Mouse (Mus musculus) lung, embryonic 15.5 days (tissue): ENCODE data around the gene Arid3a. TPM values are rescaled to one million over a fixed set of nuclear protein-coding genes. Genes with fewer than 3 reads are reported as not detected.

Experiments
- ATAC-seq: fragments of 200-750 bp; cut with Nextera tagmentation; 2 replicates; pipeline ENCODE4 v1.8.0; 2017; ENCODE audit warnings: moderate number of reproducible peaks, borderline replicate concordance; ENCODE audit not compliant: low FRiP score, low TSS enrichment; ENCODE audit errors: extremely low read depth
- H3K27ac ChIP-seq: fragments of 300-500 bp; sonication (generic); 2 replicates; pipeline ENCODE4 v1.5.1; 2015; ENCODE audit warnings: moderate library complexity, mild to moderate bottlenecking, inconsistent platforms
- H3K27me3 ChIP-seq: fragments of 300-500 bp; sonication (generic); 2 replicates; pipeline ENCODE4 v1.6.1; 2015; ENCODE audit warnings: inconsistent platforms
- H3K36me3 ChIP-seq: fragments of 300-500 bp; sonication (generic); 2 replicates; pipeline ENCODE4 v1.6.1; 2015; ENCODE audit warnings: inconsistent platforms
- H3K4me1 ChIP-seq: fragments of 300-500 bp; sonication (generic); 2 replicates; pipeline ENCODE4 v1.6.1; 2015; ENCODE audit warnings: inconsistent platforms
- H3K4me2 ChIP-seq: fragments of 300-500 bp; sonication (generic); 2 replicates; pipeline ENCODE4 v1.6.1; 2015; ENCODE audit warnings: inconsistent platforms, mild to moderate bottlenecking, moderate library complexity
- H3K4me3 ChIP-seq: fragments of 300-500 bp; sonication (generic); 2 replicates; pipeline ENCODE4 v1.5.1; 2015; ENCODE audit warnings: mild to moderate bottlenecking, inconsistent platforms
- H3K9ac ChIP-seq: fragments of 300-500 bp; sonication (generic); 2 replicates; pipeline ENCODE4 v1.6.1; 2015; ENCODE audit warnings: inconsistent platforms
- H3K9me3 ChIP-seq: fragments of 300-500 bp; sonication (generic); 2 replicates; pipeline ENCODE4 v1.6.1; 2016; ENCODE audit warnings: inconsistent platforms
- WGBS: fragments of 180-500 bp; shearing (Covaris S2); methylation state at CpG from one replicate; pipeline ENCODE4 v1.1.7; 2015; 5-methylcytosine and 5-hydroxymethylcytosine counted together
- polyA plus RNA-seq: library from polyadenylated mRNA; unstranded; fragments of >200 nt; fragmentation: Nextera tagmentation; extraction: Ambion mirVana; gene quantifications from 2 replicates; pipeline ENCODE4 v1.2.1, GENCODE M21; 2015

Gene Arid3a
- polyA plus RNA-seq, 1 experiment from 2014 or later = 6.0 TPM

GRCm38 (mm10) chr10:79971183-79971497 lies 44.3 kb downstream of the Arid3a start:
- Histone ChIP-seq H3K36me3 (peaks cover 40% of the 10 kb centered on the region), H3K4me2 (peak overlapping the region; percentile 91), H3K27me3 (peaks cover 30% of the 10 kb centered on the region), H3K4me3 (peak overlapping the region; percentile 46), H3K9ac (peak overlapping the region; percentile 50), H3K9me3 (no peaks in the 10 kb centered on the region), H3K4me1 (peaks cover 31% of the 10 kb centered on the region), H3K27ac (no peak overlapping the region)
- ATAC-seq = 0 out of 2 replicates have a peak, but pooled peaks have one; percentile 11
- 4% methylated on average over 21 of the region's 21 CpGs for WGBS

- WGBS = 42% methylated on average over 14 of the region's 14 CpGs
- Histone ChIP-seq H3K4me3 (no peak overlapping the region), H3K36me3 (peaks cover 40% of the 10 kb centered on the region), H3K9me3 (no peaks in the 10 kb centered on the region), H3K27ac (no peak overlapping the region), H3K4me2 (no peak overlapping the region), H3K4me1 (peaks cover 31% of the 10 kb centered on the region), H3K27me3 (peaks cover 30% of the 10 kb centered on the region), H3K9ac (no peak overlapping the region)
- 0 out of 2 replicates have a peak, but pooled peaks have one; percentile 3 for ATAC-seq
Observed at GRCm38 (mm10) chr10:79972831-79973230, 46.0 kb downstream of the Arid3a start.

- ATAC-seq = no peak
- Histone ChIP-seq H3K9me3 (no peaks in the 10 kb centered on the region), H3K4me2 (no peak overlapping the region), H3K27ac (no peak overlapping the region), H3K36me3 (peaks cover 46% of the 10 kb centered on the region), H3K4me1 (peaks cover 27% of the 10 kb centered on the region), H3K27me3 (peaks cover 30% of the 10 kb centered on the region), H3K4me3 (no peak overlapping the region), H3K9ac (no peak overlapping the region)
- 85% methylated on average over 21 of the region's 21 CpGs for WGBS
Observed at GRCm38 (mm10) chr10:79974087-79974486, 47.2 kb downstream of the Arid3a start.

DNA sequence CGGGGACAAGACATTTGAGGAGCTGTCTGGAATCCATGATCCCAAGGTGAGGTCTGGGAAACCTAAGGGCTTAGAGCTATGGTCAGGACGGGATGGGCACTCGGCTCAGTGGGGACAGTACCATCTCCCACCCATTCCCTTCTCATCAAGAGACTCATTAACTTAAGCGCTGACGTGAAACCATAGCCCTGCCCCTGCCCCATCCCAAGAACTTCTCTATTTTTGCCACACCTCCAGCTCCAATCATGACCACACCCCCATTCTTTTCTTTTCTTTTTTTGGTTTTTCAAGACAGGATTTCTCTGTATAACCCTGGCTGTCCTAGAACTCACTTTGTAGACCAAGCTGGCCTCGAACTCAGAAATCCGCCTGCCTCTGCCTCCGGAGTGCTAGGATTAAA lies 47.8 kb downstream of the Arid3a start:
- peaks cover 49% of the 10 kb centered on the region for H3K36me3 ChIP-seq
- ATAC-seq = no peak
- no peak overlapping the region for H3K4me3 ChIP-seq

GRCm38 (mm10) chr10:79976071-79976721 lies 49.4 kb downstream of the Arid3a start:
- H3K4me2 ChIP-seq = no peak overlapping the region
- peaks cover 49% of the 10 kb centered on the region for H3K36me3 ChIP-seq
- H3K27ac ChIP-seq = no peak overlapping the region
- H3K4me3 ChIP-seq = no peak overlapping the region
- H3K4me1 ChIP-seq = peaks cover 8% of the 10 kb centered on the region
- no peak overlapping the region for H3K9ac ChIP-seq
- peaks cover 11% of the 10 kb centered on the region for H3K27me3 ChIP-seq
- no peak for ATAC-seq
- WGBS = 88% methylated on average over 28 of the region's 28 CpGs
- H3K9me3 ChIP-seq = no peaks in the 10 kb centered on the region

More for the DNA sequence above, 47.8 kb downstream of the Arid3a start:
- H3K27ac ChIP-seq = no peak overlapping the region
- H3K9ac ChIP-seq = no peak overlapping the region
- H3K27me3 ChIP-seq = peaks cover 25% of the 10 kb centered on the region
- 86% methylated on average over 8 of the region's 8 CpGs for whole genome bisulfite sequencing
- peaks cover 21% of the 10 kb centered on the region for H3K4me1 ChIP-seq
- no peaks in the 10 kb centered on the region for H3K9me3 ChIP-seq
- no peak overlapping the region for H3K4me2 ChIP-seq

GRCm38 (mm10) chr10:79976722-79977107 lies 49.9 kb downstream of the Arid3a start:
- Histone ChIP-seq H3K4me2 (no peak overlapping the region), H3K4me3 (no peak overlapping the region), H3K27me3 (peaks cover 6% of the 10 kb centered on the region), H3K9ac (no peak overlapping the region), H3K36me3 (peaks cover 49% of the 10 kb centered on the region), H3K27ac (no peak overlapping the region), H3K4me1 (peaks cover 9% of the 10 kb centered on the region; the same call in 1 of the 2 replicates), H3K9me3 (no peaks in the 10 kb centered on the region)
- ATAC-seq = no peak
- 80% methylated on average over 36 of the region's 36 CpGs for WGBS

GRCm38 (mm10) chr10:79977324-79977723 lies 50.5 kb downstream of the Arid3a start:
- H3K9ac ChIP-seq = no peak overlapping the region
- H3K9me3 ChIP-seq = no peaks in the 10 kb centered on the region
- no peak overlapping the region for H3K4me3 ChIP-seq
- peaks cover 11% of the 10 kb centered on the region for H3K4me1 ChIP-seq
- H3K27me3 ChIP-seq = peaks cover under 1% of the 10 kb centered on the region; the same call in 1 of the 2 replicates
- H3K36me3 ChIP-seq = peaks cover 49% of the 10 kb centered on the region
- ATAC-seq = no peak
- 81% methylated on average over 28 of the region's 28 CpGs for WGBS
- H3K4me2 ChIP-seq = no peak overlapping the region
- no peak overlapping the region for H3K27ac ChIP-seq

GRCm38 (mm10) chr10:79978061-79978460 lies 51.2 kb downstream of the Arid3a start:
- WGBS = 96% methylated on average over 21 of the region's 21 CpGs
- ATAC-seq = no peak
- Histone ChIP-seq H3K4me1 (peaks cover 15% of the 10 kb centered on the region), H3K27me3 (no peaks in the 10 kb centered on the region), H3K4me3 (no peak overlapping the region), H3K36me3 (peaks cover 49% of the 10 kb centered on the region), H3K9me3 (no peaks in the 10 kb centered on the region), H3K27ac (no peak overlapping the region), H3K4me2 (no peak overlapping the region), H3K9ac (no peak overlapping the region)

- H3K4me1 ChIP-seq = peaks cover 18% of the 10 kb centered on the region
- no peak overlapping the region for H3K27ac ChIP-seq
- no peak for ATAC-seq
- H3K4me2 ChIP-seq = no peak overlapping the region
- no peaks in the 10 kb centered on the region for H3K27me3 ChIP-seq
- H3K9ac ChIP-seq = no peak overlapping the region
- H3K9me3 ChIP-seq = no peaks in the 10 kb centered on the region
- WGBS = 92% methylated on average over 22 of the region's 22 CpGs
- H3K4me3 ChIP-seq = no peak overlapping the region
- H3K36me3 ChIP-seq = peaks cover 44% of the 10 kb centered on the region
Observed at GRCm38 (mm10) chr10:79979401-79980155, 52.7 kb downstream of the Arid3a start.

- peaks cover 44% of the 10 kb centered on the region for H3K4me1 ChIP-seq
- 0 out of 2 replicates have a peak overlapping the region, but pooled peaks have one; percentile 99 for H3K27ac ChIP-seq
- peaks cover 11% of the 10 kb centered on the region for H3K36me3 ChIP-seq
- H3K27me3 ChIP-seq = no peaks in the 10 kb centered on the region
- peak overlapping the region; percentile 91 for H3K4me2 ChIP-seq
- H3K9me3 ChIP-seq = no peaks in the 10 kb centered on the region
- no peak for ATAC-seq
- 62% methylated on average over 5 of the region's 5 CpGs for WGBS
- H3K4me3 ChIP-seq = peak overlapping the region; percentile 86
- H3K9ac ChIP-seq = peak overlapping the region; percentile 95
Observed at GRCm38 (mm10) chr10:79983205-79983604, 56.4 kb downstream of the Arid3a start.

DNA sequence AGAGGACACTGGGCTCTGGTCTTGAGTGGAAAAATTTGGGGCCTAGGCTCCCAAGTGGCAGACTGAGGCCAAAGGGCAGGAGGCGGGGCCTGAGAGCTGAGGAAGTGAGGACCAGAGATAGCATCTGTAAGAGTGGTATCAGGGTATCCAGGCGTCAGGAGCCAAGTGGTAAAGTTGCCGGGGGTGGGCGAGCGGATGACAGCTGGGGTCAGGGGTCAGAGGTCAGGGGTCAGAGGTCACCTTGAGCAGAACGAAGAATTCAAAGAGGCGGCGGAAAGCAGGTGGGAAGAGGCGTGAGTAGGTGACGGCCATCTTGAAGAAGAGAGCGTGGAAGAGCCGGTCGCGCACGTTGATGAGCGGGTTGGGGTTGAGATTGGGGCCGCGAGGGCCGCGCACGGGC lies 56.8 kb downstream of the Arid3a start:
- Histone ChIP-seq H3K4me2 (peak overlapping the region; percentile 91), H3K9ac (peak overlapping the region; percentile 95), H3K4me1 (peaks cover 44% of the 10 kb centered on the region), H3K36me3 (peaks cover 7% of the 10 kb centered on the region), H3K9me3 (no peaks in the 10 kb centered on the region), H3K27ac (peak overlapping the region; percentile 99), H3K27me3 (no peaks in the 10 kb centered on the region), H3K4me3 (peak overlapping the region; percentile 86)
- 1% methylated on average over 21 of the region's 21 CpGs for WGBS
- ATAC-seq = no peak

DNA sequence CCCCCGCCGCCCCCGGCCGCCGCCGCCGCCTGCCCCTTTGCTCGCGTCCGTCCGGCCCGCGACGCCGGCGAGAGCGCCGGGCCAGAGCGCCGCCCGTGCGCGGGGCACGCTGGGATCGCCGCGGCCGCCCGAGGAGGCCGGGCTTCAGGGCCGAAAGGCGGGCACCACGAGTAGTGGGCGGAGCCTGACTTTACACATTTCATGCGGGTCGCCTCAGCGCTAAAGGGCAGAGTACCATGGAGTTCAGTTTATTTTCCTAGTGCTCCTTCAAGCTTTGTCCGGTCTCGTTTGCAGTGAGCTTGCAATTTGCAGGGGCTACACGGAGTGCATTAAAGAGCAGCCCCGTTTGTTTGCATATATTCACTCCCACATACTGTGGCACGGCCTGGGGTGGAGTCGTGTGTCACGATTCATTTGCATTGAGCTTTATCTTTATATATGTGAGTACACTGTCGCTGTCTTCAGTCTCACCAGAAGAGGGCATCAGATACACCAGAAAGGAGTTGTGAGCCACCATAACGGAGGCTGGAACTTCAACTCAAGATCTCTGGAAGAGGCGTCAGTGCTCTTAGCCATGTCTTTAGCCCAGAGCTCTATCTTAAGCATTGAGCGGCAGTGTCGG lies 57.5 kb downstream of the Arid3a start, which contains the start of gene Tmem259:
TSS of gene Tmem259 (minus strand) at position 136 of the 622 bp plus-strand sequence.
- peak within 1 kb of the TSS; percentile 99 for H3K27ac ChIP-seq
- peak; percentile 67 for ATAC-seq
- H3K9me3 ChIP-seq = no peaks in the 10 kb centered on the region
- H3K9ac ChIP-seq = peak within 1 kb of the TSS; percentile 95
- under 1% methylated on average over 48 of the region's 49 CpGs for WGBS
- no peaks in the 10 kb centered on the region for H3K27me3 ChIP-seq
- peaks cover under 1% of the 10 kb centered on the region; the same call in 1 of the 2 replicates for H3K36me3 ChIP-seq
- peaks cover 49% of the 10 kb centered on the region for H3K4me1 ChIP-seq
- peak within 1 kb of the TSS; percentile 86 for H3K4me3 ChIP-seq
- H3K4me2 ChIP-seq = peak within 1 kb of the TSS; percentile 91
